Mouse (Mus musculus) liver, embryonic 11.5 days (tissue): ENCODE measurements around the gene Gpr157. TPM values are rescaled to one million over a fixed set of nuclear protein-coding genes. Genes with fewer than 3 reads are reported as not detected.

Experiments
- ATAC-seq: fragments of 200-750 bp; cut with Nextera tagmentation; replicated peaks from 2 replicates; pipeline ENCODE4 v1.8.0; 2017; ENCODE audit warnings: moderate number of reproducible peaks, mild to moderate bottlenecking, moderate TSS enrichment, moderate library complexity; ENCODE audit not compliant: low FRiP score
- DNase-seq: peaks from one replicate; pipeline ENCODE4 v3.0.0-alpha.2; 2017; ENCODE audit warnings: low spot score
- H3K27ac ChIP-seq: fragments of 300-500 bp; sonication (generic); 2 replicates; pipeline ENCODE4 v1.5.1; 2014; ENCODE audit warnings: mild to moderate bottlenecking, low read depth, low read length, control low read depth
- H3K27me3 ChIP-seq: fragments of 300-500 bp; sonication (generic); replicated peaks from 2 replicates; pipeline ENCODE4 v1.6.1; 2014; ENCODE audit warnings: low read length, mixed read lengths; ENCODE audit not compliant: control insufficient read depth, insufficient read depth
- H3K36me3 ChIP-seq: fragments of 300-500 bp; sonication (generic); 2 replicates; pipeline ENCODE4 v1.6.1; 2014; ENCODE audit warnings: mild to moderate bottlenecking, low read length, moderate library complexity, mixed read lengths; ENCODE audit not compliant: control insufficient read depth, insufficient read depth
- H3K4me1 ChIP-seq: fragments of 300-500 bp; sonication (generic); replicated peaks from 2 replicates; pipeline ENCODE4 v1.6.1; 2014; ENCODE audit warnings: low read length, mixed read lengths; ENCODE audit not compliant: control insufficient read depth, insufficient read depth
- H3K4me2 ChIP-seq: fragments of 300-500 bp; sonication (generic); 2 replicates; pipeline ENCODE4 v1.6.1; 2014; ENCODE audit warnings: mild to moderate bottlenecking, control low read depth, moderate library complexity
- H3K4me3 ChIP-seq: fragments of 300-500 bp; sonication (generic); 2 replicates; pipeline ENCODE4 v1.5.1; 2014; ENCODE audit warnings: low read depth, low read length, control low read depth
- H3K9ac ChIP-seq: fragments of 300-500 bp; sonication (generic); 2 replicates; pipeline ENCODE4 v1.6.1; 2014; ENCODE audit warnings: low read depth, low read length, control low read depth
- H3K9me3 ChIP-seq: fragments of 300-500 bp; sonication (generic); 2 replicates; pipeline ENCODE4 v1.6.1; 2016; ENCODE audit warnings: low read length, inconsistent platforms, mixed read lengths; ENCODE audit not compliant: control insufficient read depth
- WGBS: fragments of 180-500 bp; shearing (Covaris S2); extraction: QIAGEN DNeasy Blood & Tissue Kit; methylation state at CpG from one replicate; pipeline ENCODE4 v1.1.7; 2014; 5-methylcytosine and 5-hydroxymethylcytosine counted together
- polyA plus RNA-seq: library from polyadenylated mRNA; unstranded; fragments of >200 nt; fragmentation: Nextera tagmentation; extraction: Ambion mirVana; gene quantifications from 2 replicates; pipeline ENCODE4 v1.2.1, GENCODE M21; 2014

The Gpr157 gene
- polyA plus RNA-seq, 1 experiment from 2014 or later = 0.29 TPM

- no peak for ATAC-seq
- WGBS = 59% methylated on average over 3 of the region's 3 CpGs
- H3K27me3 ChIP-seq = no peaks in the 10 kb centered on the region
- no peak overlapping the region for H3K4me3 ChIP-seq
- no peaks in the 10 kb centered on the region for H3K9me3 ChIP-seq
- no peak overlapping the region for H3K27ac ChIP-seq
- H3K9ac ChIP-seq = no peak overlapping the region
- H3K4me1 ChIP-seq = no peaks in the 10 kb centered on the region
- no peak overlapping the region for H3K4me2 ChIP-seq
- H3K36me3 ChIP-seq = no peaks in the 10 kb centered on the region
- no peak for DNase-seq
Observed at GRCm38 (mm10) chr4:150109636-150110035, 22.5 kb downstream of the Gpr157 start.

GRCm38 (mm10) chr4:150110373-150110772 lies 23.2 kb downstream of the Gpr157 start:
- 69% methylated on average over 9 of the region's 9 CpGs for WGBS
- Histone ChIP-seq H3K4me1 (no peaks in the 10 kb centered on the region), H3K9me3 (no peaks in the 10 kb centered on the region), H3K36me3 (no peaks in the 10 kb centered on the region), H3K27me3 (no peaks in the 10 kb centered on the region), H3K4me2 (no peak overlapping the region), H3K9ac (no peak overlapping the region), H3K27ac (no peak overlapping the region), H3K4me3 (no peak overlapping the region)
- DNase-seq = no peak
- ATAC-seq = no peak

- 5% methylated on average over 12 of the region's 15 CpGs for WGBS
- no peaks in the 10 kb centered on the region for H3K4me1 ChIP-seq
- H3K4me2 ChIP-seq = peak overlapping the region; percentile 21
- H3K4me3 ChIP-seq = no peak overlapping the region
- ATAC-seq = peak; percentile 45; the same call in 1 of the 2 replicates
- H3K27me3 ChIP-seq = no peaks in the 10 kb centered on the region
- H3K9me3 ChIP-seq = no peaks in the 10 kb centered on the region
- H3K9ac ChIP-seq = no peak overlapping the region
- H3K36me3 ChIP-seq = no peaks in the 10 kb centered on the region
- H3K27ac ChIP-seq = no peak overlapping the region
- DNase-seq = no peak
Observed at GRCm38 (mm10) chr4:150112867-150113266, 25.7 kb downstream of the Gpr157 start.

- Histone ChIP-seq H3K27me3 (no peaks in the 10 kb centered on the region), H3K4me1 (0 out of 2 replicates have a peak, but pooled peaks cover 2% of the 10 kb centered on the region), H3K4me2 (no peak overlapping the region), H3K9ac (no peak overlapping the region), H3K27ac (no peak overlapping the region), H3K9me3 (no peaks in the 10 kb centered on the region), H3K4me3 (no peak overlapping the region), H3K36me3 (no peaks in the 10 kb centered on the region)
- ATAC-seq = no peak
- WGBS = 87% methylated on average over 26 of the region's 26 CpGs
- no peak for DNase-seq
Observed at GRCm38 (mm10) chr4:150114505-150115061, 27.4 kb downstream of the Gpr157 start.

- no peak overlapping the region for H3K27ac ChIP-seq
- DNase-seq = no peak
- H3K27me3 ChIP-seq = no peaks in the 10 kb centered on the region
- H3K4me3 ChIP-seq = no peak overlapping the region
- ATAC-seq = no peak
- no peaks in the 10 kb centered on the region for H3K9me3 ChIP-seq
- no peak overlapping the region for H3K4me2 ChIP-seq
- H3K9ac ChIP-seq = no peak overlapping the region
- 22% methylated on average over 5 of the region's 5 CpGs for WGBS
- peaks cover 5% of the 10 kb centered on the region; the same call in 1 of the 2 replicates for H3K4me1 ChIP-seq
- no peaks in the 10 kb centered on the region for H3K36me3 ChIP-seq
Observed at GRCm38 (mm10) chr4:150117311-150117710, 30.1 kb downstream of the Gpr157 start.

- Histone ChIP-seq H3K4me1 (peaks cover 5% of the 10 kb centered on the region; the same call in 1 of the 2 replicates), H3K36me3 (no peaks in the 10 kb centered on the region), H3K27me3 (no peaks in the 10 kb centered on the region), H3K27ac (no peak overlapping the region), H3K4me2 (no peak overlapping the region), H3K4me3 (no peak overlapping the region), H3K9ac (no peak overlapping the region), H3K9me3 (no peaks in the 10 kb centered on the region)
- DNase-seq (no peak), ATAC-seq (no peak)
- 51% methylated on average over 6 of the region's 6 CpGs for WGBS
Observed at GRCm38 (mm10) chr4:150118163-150118562, 31.0 kb downstream of the Gpr157 start.

GRCm38 (mm10) chr4:150119055-150119454 lies 31.9 kb downstream of the Gpr157 start, which contains the start of gene Slc2a5:
Slc2a5 (plus strand) TSS chr4:150119283.
- H3K9me3 ChIP-seq = no peaks in the 10 kb centered on the region
- H3K4me3 ChIP-seq = no peak within 1 kb of the TSS
- 14% methylated on average over 15 of the region's 15 CpGs for WGBS
- peak within 1 kb of the TSS; percentile 46 for H3K4me2 ChIP-seq
- no peaks in the 10 kb centered on the region for H3K27me3 ChIP-seq
- no peak for ATAC-seq
- DNase-seq = no peak
- H3K4me1 ChIP-seq = peaks cover 5% of the 10 kb centered on the region; the same call in 1 of the 2 replicates
- H3K27ac ChIP-seq = no peak within 1 kb of the TSS
- no peak within 1 kb of the TSS for H3K9ac ChIP-seq
- no peaks in the 10 kb centered on the region for H3K36me3 ChIP-seq

GRCm38 (mm10) chr4:150119640-150120039 lies 32.5 kb downstream of the Gpr157 start:
- Histone ChIP-seq H3K27me3 (no peaks in the 10 kb centered on the region), H3K4me2 (peak overlapping the region; percentile 46; the same call in 1 of the 2 replicates), H3K4me3 (no peak overlapping the region), H3K27ac (no peak overlapping the region), H3K9me3 (no peaks in the 10 kb centered on the region), H3K9ac (no peak overlapping the region), H3K36me3 (no peaks in the 10 kb centered on the region), H3K4me1 (peaks cover 5% of the 10 kb centered on the region; the same call in 1 of the 2 replicates)
- WGBS = 58% methylated on average over 14 of the region's 14 CpGs
- DNase-seq = no peak
- no peak for ATAC-seq

- Histone ChIP-seq H3K9ac (no peak overlapping the region), H3K27me3 (no peaks in the 10 kb centered on the region), H3K27ac (no peak overlapping the region), H3K4me3 (no peak overlapping the region), H3K36me3 (no peaks in the 10 kb centered on the region), H3K4me1 (peaks cover 5% of the 10 kb centered on the region; the same call in 1 of the 2 replicates), H3K9me3 (no peaks in the 10 kb centered on the region), H3K4me2 (no peak overlapping the region)
- no peak for ATAC-seq
- 36% methylated on average over 15 of the region's 15 CpGs for WGBS
- DNase-seq = no peak
Observed at GRCm38 (mm10) chr4:150120173-150120833, 33.1 kb downstream of the Gpr157 start.
